Mouse (Mus musculus) cortical plate, adult 2 months (tissue): Measurements from ENCODE around the gene Usp47.

Experiments
- CTCF ChIP-seq: fragments of 200-500 bp; IDR thresholded peaks from 2 replicates; pipeline ENCODE4 v1.5.1; 2011; ENCODE audit warnings: mild to moderate bottlenecking, control low read depth, low read length; ENCODE audit not compliant: insufficient read depth; ENCODE audit errors: extremely low read depth
- POLR2A ChIP-seq: fragments of 200-500 bp; IDR thresholded peaks from 2 replicates; pipeline ENCODE4 v1.6.1; 2011; ENCODE audit warnings: mild to moderate bottlenecking, low read length, control low read depth; ENCODE audit not compliant: insufficient read depth; ENCODE audit errors: extremely low read depth

GRCm38 (mm10) chr7:112143978-112144377 is 120.7 kb downstream of the Usp47 start:
- no peak for TF ChIP-seq CTCF
- no peak for TF ChIP-seq POLR2A
